Mouse (Mus musculus): Measurements from ENCODE around the gene Serpina5.
A peak's percentile ranks its signal among the peaks of the same experiment; 100 is the strongest.
"Not testable (repeated sequence)": the region's sequence is repeated elsewhere in the genome, so short reads cannot be mapped to it uniquely, and the experiment has no call there.

Serpina5 gene

DNA sequence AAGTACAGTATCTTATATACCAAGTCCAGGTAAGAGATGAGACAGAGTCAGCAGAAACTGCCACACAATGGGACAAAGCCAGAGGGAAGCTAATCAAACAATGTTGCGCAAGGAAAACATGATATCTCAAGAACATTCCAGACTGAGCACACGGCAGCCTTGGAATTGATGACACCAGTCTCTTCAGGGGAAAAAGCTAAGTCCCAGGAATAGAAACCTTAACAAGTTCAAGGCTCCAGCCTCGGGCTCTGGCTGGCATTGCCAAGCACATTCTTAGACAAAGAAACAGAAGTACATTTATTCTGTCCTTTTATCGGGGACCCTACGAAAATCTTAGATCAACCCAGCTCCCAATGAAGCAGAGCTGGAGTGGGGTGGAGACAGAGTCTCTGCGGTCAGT, at the start of gene Serpina5:
Serpina5 (plus strand) TSS at position 346 of the 400 bp plus-strand sequence.
- DNase-seq (ENCODE audit: low read depth) = no peak

DNA sequence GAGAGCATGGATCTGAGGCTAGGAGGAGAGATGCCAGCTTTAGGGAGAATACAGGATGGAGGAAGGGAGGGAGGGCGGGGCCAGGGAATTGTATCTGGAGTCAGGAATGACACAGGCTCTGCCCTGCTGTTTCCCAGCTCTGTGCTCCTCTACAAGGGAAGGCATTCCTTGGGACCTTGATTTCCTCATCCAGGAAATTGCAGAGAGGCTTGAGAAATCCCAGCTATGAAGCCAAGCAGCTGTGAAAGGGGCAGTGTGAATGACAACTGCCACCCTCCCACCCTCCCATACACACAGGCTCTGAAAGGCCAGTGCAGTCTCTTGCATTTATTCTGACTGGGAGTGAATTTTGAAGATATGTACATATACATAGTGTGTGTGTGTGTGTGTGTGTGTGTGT, 46.9 kb upstream of the Serpina5 start:
- DNase-seq (ENCODE audit: low read depth) = no peak

DNA sequence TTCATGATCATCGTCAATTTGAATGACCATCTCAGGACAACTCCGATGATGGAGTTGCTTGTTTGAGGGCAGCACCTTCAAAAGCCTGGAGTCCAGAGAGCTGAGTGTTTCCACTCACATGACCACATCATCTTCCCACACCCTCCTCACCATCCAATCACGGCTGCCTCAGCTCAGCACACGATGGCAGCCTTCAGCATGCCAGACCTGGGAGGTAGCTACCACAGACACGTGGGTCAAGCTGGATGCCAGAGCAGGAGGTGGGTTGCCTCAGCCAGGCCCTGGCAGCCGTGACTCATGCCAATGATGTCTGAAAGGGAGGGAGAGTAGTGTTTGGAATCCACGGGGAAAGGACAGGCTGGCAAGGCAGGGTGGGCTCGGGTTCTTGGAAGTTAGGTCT, 45.2 kb upstream of the Serpina5 start:
- DNase-seq (ENCODE audit: low read depth) = no peak

DNA sequence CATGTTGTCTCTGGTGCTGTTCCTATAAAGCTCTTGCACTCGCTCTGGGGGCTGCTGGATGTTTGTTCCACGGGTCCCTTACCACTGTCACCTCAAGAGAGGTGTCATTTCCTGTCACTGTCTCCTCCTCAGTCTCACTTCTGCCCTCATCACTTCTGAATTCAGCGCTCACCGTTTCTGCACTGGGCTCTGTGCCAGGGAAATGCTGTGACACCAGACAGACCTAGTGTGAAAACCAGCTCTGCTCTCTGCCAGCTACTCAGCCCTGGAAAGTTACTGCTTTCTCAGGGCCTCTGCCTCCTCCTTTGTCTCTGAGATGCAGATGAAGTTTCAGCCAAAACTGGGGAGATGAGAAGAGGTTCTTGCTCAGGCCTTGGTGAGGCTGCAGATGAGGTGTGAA, 43.9 kb upstream of the Serpina5 start:
- no peak for DNase-seq (ENCODE audit: low read depth)

DNA sequence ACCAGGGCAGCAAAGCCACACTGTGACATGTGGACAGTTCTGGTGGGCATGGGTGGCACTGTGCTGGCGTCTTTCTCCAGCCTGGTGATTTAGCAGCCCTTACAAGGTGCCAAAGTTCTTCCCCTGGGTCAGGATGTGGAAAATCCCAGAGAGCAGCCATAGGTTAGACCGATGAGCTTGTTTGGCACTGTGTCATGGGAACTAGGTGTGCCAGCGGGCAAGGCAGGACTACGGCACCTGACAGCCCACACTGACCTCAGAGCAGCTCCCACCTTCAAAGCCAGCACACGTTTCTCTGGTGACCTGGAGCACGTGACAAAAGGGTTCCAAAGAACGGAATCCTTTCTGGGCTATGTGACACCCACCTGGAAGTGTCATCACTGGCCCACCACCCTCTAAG, 43.4 kb upstream of the Serpina5 start:
- DNase-seq (ENCODE audit: low read depth) = no peak

DNA sequence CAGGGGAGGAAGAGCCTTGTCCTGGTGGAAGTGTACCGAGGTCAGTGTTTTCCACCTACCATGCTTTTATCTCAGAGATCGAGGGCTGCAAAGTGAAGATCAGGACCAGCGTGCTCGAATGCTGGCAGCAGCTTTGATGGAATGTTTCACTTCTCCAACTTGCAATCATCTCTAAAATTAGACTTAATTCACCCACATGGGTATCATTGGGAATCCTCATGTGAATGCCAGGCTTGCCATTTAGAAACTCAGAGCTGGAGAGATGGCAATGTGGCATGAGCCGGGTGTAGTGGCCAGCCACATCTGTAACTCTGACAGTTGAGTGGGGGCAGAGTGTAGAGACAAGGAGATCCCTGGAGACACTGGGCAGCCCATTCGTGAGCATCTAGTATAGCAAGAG, 40.8 kb upstream of the Serpina5 start:
- no peak for DNase-seq (ENCODE audit: low read depth)

DNA sequence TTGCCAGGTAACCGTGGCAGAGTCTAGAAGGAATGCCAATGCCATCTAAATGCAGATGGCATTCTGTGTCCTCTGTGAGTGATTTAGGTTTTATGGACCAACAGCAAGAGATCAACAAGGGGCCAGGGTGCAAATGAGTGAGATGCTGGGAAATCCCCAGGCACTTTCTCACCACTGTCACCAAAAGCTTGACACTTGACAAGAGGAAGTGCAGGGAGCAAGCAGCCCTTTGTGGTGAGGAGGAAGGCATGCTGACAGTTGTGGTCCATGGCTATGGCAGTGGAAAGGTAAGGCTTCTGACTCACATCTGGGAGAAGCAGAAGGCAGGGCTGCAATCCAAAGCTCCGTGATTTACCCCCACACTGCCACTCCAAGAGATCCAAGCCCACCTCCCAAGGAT, 39.1 kb upstream of the Serpina5 start:
- DNase-seq (ENCODE audit: low read depth) = no peak

DNA sequence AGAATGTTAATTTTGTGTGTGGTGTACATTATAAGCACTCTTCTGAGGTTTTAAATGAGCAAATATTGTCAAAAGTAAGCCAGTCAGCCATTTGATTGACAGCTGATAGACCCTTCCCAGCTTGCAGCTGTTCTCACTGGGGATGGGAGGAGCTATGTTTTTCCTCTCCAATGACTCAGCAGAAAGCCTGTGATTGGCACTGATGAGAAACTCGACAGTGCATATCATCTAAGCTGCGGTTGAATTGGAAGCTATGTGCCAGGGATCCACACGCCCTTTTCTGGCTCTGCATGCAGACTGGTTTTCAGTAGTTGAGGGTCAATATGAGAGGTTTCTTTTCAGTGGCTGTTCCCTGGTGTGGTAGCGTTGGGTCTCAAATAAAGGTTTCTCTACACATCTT, 36.4 kb upstream of the Serpina5 start:
- DNase-seq (ENCODE audit: low read depth) = no peak

DNA sequence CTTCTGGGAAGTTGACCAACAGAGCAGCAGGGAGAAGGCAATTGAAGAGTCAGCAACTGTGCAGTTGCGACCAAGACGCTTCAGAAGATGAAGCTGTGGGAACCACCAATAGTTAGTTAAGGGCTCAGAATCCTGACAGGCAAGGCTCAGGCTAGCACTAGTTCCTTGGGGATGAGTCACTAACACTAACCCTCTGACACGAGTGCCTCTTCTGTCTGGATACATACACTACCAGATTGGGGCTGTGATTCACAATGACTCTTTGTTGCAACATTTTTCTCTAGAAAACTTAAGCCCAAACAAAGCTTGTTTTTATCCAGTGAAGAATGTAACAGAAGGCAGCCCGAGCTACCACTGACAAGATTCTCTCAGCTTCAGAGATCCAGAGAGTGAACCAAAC, 35.9 kb upstream of the Serpina5 start:
- no peak for DNase-seq (ENCODE audit: low read depth)

DNA sequence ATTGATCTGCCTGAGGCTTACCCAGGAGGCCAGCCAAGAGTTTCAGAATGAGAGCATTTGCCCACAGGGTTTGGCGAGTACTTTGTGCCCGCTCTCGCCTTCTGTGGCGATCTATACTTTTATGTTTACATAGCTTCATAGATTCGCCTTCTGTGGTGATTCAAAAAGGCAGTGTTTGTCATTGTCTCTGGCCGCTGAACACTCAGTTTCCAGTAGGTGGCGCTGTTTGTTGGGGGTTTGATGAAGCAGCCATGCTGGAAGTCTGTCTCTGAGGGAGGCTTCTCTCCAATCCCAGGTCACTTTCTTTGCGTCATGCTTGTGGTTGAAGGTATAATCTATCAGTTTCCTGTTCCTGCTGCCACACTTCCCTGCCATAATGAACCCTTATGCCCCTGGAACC, 34.7 kb upstream of the Serpina5 start:
- DNase-seq (ENCODE audit: low read depth) = peak; percentile 15

DNA sequence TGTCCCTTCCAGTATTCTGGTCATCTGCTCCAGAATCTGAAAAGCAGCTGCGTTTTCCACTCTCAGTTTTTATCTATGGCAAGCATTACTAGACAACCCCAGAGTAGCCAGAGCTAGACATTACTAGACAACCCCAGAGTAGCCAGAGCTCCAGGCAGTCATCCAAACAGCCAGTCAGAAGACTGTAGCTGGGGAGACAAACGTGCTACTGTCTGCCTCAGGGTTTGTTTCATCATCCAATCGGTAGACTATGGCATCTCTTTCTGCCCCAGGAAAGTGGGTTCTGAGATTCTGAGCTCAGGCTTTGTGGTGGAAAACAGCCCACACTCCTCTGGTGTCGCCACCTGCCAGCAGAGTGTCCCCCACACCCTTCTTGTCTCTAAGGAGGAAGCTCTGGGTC, 33.4 kb upstream of the Serpina5 start:
- DNase-seq (ENCODE audit: low read depth) = no peak

DNA sequence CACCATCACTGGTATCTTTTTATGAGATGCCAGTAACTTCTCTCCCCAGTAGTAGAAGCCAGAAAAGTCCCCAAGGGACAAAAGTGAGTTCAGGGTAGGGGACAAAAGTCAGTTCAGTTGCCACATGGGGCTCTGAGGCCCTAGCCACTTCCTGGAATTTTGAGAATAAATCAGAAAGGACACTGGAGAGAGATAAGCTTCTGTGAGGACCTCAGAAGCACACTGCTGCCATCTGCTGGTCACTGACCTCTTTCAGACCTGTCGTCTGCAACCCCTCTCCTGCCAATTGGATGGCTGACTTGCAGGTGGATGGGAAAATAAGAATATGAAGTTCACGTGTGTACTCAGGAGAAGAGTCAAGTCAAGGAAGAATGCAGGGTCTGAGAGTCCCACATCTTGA, 31.3 kb upstream of the Serpina5 start:
- peak; percentile 6 for DNase-seq (ENCODE audit: low read depth)

DNA sequence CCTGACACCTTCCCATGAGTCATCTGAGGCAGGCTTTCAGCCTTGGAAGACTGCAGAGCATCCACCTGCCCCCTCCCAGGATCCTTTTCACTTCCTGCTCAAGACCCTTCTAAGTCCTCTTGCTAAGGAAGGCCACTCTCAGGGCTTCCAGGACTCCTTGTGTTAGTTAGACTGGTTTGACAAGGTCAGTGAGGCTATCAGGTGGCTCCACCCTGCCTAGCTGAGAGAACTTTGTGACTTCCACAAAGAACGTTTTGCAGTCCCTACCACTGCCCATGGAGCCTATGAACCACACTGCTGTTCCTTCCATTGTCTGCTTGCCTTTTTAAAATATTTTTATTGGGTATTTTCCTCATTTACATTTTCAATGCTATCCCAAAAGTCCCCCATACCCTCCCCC, 29.2 kb upstream of the Serpina5 start:
- no peak for DNase-seq (ENCODE audit: low read depth)

DNA sequence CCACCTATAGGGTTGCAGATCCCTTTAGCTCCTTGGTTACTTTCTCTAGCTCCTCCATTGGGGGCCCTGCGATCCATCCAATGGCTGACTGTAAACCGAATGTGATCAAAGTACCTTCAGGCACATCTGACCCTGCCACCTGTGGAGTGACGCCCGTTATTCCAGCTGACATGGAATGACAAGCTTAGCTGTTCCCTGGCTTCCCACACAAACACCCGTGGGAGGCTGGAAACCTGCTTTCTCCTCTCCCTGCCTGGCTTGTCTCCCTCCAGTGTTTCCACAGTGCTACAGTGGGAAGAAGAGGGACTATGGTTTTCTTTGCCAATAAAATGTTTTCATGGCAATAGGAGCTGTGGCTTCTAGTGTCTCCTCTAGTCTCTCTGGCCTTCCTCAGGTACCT, 28.6 kb upstream of the Serpina5 start:
- no peak for DNase-seq (ENCODE audit: low read depth)

DNA sequence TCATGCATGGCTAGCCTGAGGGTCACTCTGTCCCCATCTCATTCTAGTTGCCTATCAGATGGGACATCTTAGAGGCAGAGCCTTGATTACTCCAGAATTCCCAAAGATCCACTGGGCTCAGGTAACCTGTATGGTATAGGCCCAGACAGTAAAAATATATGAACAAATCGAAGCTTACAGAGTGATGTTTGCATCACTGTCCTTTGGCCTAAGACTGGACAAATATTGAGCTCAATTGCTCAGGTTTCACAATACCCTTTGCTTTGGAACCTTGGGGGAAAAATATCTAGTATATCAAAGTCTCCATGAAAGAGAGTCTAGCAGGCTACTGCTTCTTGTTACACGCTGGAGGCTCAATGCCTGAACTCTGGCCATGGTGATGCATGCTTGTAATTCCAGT, 10.8 kb upstream of the Serpina5 start:
- no peak for DNase-seq (ENCODE audit: low read depth)

DNA sequence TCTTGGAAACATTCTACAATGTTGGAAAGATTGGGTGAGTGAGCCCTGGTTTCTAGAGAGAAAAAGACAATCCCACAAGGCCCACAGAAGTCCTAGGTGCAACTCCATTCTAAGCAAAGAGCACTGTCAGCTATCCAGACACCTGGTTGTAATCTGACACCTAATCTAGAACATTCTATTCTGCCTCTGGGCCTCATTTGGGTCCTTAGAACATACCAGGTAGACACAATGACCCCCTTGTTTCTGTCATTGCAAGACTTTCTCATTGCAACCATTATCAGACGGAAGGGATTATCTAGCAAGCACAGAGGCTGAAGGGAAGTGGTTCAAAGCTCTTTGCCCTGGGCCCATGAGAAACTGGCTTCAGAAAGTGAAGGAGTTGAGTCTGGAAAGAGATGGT, 9.6 kb upstream of the Serpina5 start:
- DNase-seq (ENCODE audit: low read depth) = no peak

DNA sequence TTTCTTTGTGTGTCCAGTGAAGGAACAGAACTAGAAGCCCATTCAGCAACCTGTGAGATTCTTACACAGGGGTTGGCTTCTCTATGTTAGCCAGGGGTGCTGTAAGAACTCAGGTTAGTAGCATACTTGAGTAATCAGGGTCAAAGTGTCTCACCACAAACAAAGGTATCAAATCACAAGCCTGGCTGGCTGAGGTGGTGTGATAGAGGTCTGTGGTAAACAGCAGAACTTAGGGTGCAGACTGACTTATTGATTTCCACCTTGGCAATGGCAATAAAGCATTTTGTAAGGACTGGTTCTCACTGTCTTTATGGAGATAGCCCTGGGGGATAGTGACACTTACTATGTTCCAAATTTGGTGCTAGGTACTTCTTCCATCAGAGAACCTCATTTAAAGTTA, 4.9 kb downstream of the Serpina5 start:
- no peak for DNase-seq (ENCODE audit: low read depth)

DNA sequence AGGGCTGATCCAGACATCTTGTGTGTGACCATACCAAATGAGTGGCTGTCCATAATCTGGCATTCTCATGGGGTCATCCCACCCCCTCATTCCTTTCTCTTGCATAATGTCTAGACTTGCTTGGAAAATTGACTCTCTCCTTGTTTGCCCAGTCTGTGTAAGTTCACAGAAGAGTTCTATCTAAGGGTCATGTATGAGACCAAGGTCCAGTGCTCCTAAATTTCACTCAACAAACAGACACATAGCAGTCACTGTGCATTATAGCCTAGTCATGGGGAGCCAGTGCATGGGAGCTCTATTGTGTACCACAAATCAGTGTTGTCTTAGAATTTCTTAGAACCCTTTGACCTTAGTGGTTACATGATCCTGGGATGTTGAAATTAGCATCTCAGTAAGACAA, 6.0 kb downstream of the Serpina5 start:
- DNase-seq (ENCODE audit: low read depth) = no peak

DNA sequence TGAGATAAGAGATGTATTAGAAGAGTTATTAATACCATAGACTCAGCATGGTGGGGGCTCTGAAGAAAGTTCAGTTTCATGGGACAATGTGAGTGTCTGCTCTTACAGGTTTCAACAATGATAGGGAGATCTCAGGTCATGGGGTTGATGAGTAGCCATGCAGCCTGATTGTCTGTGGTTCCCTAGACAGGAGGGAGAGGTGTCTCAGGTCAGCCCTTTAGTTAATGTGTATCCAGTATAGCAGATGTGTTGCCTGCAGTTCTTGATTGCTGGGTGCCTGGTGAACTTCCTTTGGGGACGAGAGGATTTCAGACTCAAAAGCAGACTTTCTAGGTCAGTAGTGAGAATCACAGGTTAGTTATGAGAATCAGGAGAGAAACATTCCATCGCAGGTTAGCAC, 7.6 kb downstream of the Serpina5 start:
- no peak for DNase-seq (ENCODE audit: low read depth)

DNA sequence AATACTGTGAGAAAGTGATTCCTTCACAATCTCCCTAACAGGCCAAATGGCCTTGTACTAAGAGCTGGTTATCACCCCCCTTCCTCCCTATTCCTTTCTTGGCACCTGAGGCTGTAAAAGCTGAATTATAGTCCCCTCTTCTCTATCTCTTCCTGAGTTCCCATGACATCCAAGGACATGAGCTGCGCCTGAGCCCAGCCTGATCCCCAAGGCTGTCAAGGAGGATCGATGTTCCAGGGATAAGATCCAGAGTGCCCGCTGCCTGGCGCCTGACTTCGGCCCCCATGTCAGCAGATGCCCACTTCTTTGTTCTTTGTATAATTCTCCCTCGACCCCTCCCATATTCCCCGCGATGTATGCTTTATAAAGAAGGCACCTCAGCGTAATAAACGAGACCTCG, 11.4 kb downstream of the Serpina5 start, which contains the start of gene Serpina3a:
Serpina3a (plus strand) TSS at position 392 of the 400 bp plus-strand sequence.
- not testable (repeated sequence) for DNase-seq (ENCODE audit: low read depth)

DNA sequence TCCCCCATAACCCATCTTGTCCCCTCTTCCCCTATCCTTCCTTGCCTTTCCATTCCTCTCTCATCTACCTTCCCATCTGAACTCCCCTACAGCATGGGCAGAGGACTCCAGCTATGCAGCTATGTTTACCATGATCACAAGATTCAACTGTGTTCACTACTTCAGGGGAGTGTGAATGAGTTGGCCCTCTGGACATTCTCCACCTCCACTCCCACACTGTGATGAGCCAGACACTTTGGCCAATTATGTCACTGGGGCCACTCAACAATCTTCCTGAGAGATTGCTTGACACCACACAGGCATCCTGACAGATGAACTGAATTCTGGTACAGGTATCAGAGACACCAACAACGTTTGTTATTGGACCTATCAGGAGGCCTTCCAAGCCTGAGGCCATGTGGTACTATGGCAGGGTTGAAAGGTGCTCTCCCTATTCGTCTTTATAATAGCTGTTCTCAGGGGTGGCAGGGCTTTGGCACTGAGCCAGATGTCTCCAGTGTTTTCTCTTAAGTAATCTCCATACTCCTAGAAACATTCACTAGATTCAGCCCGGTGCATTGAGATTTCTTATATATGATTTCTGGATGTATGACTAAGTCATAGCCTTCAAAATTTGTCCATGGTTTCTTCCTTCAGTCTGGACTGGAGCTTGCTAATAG, 14.1 kb downstream of the Serpina5 start:
- no peak for DNase-seq (ENCODE audit: low read depth)

DNA sequence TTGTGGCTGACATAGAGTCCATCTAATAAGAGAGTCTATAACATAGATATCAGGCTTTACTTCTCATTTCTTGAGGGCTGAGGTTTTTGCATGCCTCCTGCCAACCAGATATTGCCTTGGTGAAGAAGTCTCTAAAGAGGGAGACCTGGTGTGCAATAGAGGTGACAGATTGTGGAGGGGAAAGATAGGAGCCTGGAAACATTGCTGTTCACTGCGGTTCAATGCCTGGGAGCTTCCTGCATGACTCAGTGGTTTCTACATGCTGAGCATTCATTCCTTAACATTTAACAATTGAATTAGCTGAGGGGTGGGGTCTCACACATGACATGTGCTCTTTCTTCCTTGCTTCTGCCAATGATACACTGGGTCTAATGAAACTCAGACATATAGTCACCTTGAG, 22.2 kb downstream of the Serpina5 start:
- DNase-seq (ENCODE audit: low read depth) = no peak

DNA sequence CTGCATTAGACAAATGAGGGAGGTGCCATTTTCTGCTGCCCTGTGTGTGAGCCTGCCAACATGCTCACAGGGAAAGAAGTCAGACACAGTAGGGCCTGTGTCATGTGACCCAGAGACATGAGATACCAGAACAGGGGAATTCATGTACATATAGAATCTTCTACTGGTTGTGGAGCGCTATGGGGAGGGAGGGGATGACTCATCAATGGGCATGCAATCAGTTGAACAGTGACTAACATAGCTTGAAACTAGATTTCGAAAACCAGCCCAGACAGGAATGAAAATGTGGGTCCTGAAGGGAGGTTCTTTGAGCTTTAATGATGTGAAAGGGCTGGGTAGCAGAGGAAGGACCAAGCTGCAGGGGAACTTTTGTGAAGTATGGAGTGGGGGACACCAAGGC, 23.1 kb downstream of the Serpina5 start:
- no peak for DNase-seq (ENCODE audit: low read depth)

DNA sequence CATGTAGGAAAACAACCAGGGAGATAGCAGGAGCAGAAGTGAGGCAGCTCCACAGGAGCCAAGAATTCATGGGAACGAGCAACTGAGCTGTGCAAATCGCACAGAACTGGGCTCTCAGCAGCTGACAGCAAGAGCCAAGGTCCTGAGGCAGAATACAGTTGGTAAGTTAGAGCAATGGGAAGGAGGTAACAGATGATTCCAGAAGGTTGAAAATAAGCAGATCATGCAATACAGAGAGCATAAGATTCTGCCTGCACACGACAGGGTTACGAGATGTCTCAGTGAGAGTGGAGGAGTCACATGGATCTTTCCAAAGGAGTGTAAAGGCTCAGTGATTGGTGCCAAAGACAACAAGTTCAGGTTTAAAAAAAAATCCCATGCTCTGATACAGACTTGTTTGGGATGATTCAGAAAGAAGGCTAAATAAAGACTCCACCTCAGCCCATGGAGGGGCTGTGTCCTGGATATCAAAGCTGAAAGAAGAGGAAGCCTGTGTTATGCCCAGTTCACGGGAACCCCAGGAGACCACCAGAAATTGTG, 24.2 kb downstream of the Serpina5 start:
- DNase-seq (ENCODE audit: low read depth) = no peak

Data from c-Kit-positive CD71-positive TER-119-negative erythroid progenitor cells, embryonic 14.5 days (primary cell).